Mouse (Mus musculus) v-Abl transformed pro-B cells (cell line): ENCODE measurements at regions not wholly inside any gene's neighbourhood (a gene's known extent, or its start where the extent isn't known, plus 50 kb on each side); places are given as distances from the start of the nearest gene placed in this dataset.

Experiments
- in situ Hi-C, 2 experiments: fragments of 400-800 bp; cut with MboI; formaldehyde crosslinking; loops; one replicate each; pipeline ENCODE4 v1.15.1; 2025; ENCODE audit not compliant: unreplicated experiment in 2 of 2

GRCm38 (mm10) chr3:149295942-149296341, 305.6 kb upstream of the Adgrl2 start:
- in situ Hi-C loops: no loop called here

GRCm38 (mm10) chr3:149295257-149295831, 305.0 kb upstream of the Adgrl2 start:
- in situ Hi-C loops: no loop called here

GRCm38 (mm10) chr3:149294445-149294844, 304.1 kb upstream of the Adgrl2 start:
- in situ Hi-C loops: no loop called here

- in situ Hi-C loops: no loop called here
Measured at GRCm38 (mm10) chr3:149292459-149292858, 302.1 kb upstream of the Adgrl2 start.

DNA sequence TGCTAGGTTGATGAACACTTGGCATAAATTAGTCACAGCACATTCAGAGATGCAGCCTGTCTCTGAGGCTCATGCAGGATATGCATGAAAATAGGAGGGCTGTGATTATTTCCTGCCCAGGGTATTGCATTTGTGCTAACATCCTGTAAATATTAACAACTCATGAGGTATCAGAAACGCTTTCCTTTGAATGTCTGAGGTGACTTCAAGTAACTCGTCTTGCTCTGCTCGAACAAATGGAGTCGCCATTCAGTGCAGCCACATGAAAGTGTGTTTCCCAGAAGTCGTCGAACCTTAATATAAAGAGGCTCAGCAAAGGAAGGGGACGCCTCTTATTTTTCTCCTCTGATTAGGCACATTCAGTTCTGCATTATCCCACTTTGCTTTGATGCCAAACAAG, 301.1 kb upstream of the Adgrl2 start:
- in situ Hi-C loops: no loop called here

- in situ Hi-C loops: no loop called here
Measured at GRCm38 (mm10) chr3:149290228-149290627, 299.9 kb upstream of the Adgrl2 start.

DNA sequence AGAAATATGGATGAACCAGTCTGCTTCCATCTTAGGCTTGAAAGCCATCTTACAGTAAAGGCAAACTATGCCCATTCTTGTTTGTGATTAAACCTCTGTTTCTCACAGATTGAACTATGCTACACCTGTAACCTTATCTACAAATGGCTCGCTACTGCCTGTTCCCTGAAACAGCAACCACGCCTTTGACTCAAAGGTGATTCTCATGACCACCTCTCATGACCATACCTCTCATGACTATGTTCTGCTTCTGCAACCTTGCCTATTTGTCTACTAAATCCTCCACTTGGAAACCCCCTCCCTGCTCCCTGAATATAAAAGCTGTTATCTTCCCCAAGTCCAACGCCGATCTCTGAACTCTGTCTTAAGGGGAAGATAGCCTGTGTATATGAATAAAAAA, 296.7 kb upstream of the Adgrl2 start:
- in situ Hi-C loops: no loop called here

DNA sequence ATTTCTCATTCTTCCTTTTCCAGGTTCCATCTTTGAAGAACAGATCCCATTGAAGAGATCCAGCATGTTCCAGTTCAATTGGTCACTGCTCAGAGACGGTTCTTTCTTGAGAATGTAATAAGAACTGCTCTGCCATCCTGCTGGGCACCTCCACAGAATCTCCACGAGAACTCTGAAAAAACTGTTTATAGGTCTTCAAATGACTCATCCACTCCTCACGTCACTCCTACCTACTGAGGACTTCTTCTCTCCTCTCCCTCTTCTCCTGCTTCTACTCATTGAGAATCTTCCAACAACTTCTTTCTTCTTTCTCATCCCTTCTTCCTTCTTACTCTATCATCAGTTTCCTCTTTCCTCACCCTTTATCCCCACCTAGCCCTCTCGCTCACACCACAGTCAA, 294.6 kb upstream of the Adgrl2 start:
- in situ Hi-C loops: no loop called here

DNA sequence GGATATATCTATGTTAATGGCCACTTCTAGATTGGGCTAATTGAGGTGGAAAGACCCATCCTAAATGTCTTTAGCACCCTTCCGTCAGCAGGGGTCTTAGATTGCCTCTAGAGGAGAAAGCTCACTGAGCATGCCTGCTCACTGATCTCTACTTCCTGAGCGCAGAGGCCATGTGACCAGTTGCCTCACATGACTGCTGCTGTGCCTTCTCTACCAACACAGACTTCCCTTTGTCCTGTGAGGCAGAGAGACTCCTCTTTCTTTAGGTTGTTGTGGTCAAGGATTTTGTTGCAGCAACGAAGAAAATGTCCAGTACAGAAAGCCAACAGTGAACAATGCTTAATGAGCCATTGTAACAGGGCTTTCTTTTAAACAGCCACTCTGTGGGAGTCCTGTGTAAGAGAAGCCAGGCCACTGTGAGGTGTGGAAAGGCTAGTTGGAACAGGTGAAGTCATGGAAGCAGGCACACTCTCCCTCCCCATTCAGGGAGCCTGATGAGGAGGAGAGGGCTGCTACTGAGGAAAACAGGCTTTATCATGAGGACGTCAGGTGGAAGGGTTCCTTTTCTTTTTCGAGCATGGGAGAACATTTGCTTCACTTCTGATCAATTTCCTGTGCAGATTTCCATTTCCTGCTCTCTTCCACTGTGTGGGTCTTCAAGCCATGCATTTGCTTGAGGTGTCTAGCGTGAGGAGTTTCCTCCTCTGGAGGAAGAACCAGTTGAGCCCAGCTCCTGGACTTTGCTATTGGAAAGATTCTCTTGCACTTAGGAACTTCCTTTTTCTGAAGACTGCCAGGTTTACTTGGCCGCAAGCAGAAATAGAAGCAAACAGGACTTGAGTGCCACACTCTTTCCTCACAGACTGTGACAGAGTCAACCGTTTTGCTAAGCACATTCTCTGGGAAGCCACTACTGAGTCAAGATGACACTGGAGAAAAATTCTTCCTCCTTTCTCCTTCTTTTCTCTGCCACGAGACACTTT, 290.7 kb upstream of the Adgrl2 start:
- in situ Hi-C loops: no loop called here

- in situ Hi-C loops: no loop called here
Measured at GRCm38 (mm10) chr3:149279338-149279737, 289.0 kb upstream of the Adgrl2 start.

- in situ Hi-C loops: no loop called here
Measured at GRCm38 (mm10) chr3:149277812-149278211, 287.5 kb upstream of the Adgrl2 start.

DNA sequence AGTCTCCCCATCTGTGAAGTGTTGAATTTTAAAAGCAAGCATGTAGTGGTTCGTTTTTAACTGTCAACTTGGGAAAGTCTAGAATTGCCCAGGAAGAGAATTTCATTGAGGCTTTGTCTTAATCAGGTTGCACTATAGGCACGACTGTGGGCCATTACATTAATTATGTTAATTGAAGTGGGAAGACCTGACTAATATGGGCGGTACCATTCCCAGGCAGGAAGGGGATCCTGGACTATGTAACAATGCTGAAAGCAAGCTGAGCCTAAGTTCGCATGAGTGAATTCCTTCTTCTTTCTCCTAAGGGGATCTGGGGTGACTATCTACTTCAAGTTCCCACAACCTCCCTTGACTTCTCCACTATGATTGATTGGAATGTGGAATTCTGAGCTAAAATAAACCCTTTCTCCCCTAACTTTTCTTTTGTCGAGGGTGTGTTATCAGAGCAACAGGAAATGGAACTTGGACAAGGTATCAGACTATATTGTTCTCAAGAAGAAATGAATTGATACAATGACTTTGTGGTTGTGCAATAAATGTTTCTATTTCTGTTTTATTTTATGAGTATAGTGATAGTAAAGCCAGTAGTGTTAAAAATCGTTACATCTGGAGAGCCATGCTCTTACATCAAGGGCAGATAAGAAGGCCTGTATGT, 285.2 kb upstream of the Adgrl2 start:
- in situ Hi-C loops: no loop called here

GRCm38 (mm10) chr3:149274987-149275386, 284.6 kb upstream of the Adgrl2 start:
- in situ Hi-C loops: no loop called here

DNA sequence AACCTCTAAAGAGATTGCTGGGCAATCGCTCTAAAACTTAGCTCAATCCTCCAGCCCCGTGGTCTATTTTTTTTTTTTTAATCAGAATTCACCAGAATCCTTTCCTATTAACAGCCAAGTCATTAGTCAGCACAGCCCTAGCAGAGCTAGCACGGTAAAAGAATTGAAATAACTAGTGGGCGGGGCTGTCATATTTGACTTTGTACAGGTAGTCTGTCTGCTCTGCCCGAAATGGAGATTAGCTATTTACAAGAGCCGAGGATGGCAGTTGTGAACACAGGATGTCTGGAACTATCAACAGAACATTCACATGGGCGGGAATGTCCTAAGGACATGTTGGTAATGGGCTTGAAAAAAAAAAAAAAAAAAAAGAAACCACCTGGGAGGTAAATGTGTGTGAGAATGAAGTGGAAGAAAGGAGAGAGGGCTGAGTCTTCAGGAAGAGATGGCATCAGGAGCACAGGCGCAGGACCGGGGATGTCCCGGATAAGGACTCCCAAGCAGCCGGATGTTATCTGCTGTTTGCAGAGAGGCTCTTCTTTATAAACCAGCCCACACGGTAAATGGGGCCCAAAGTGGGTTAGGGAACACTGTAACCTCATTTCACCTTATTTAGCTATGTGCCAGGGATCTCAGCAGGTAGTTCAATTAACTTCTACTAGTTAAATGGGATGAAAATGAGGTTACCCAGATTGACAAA, 283.8 kb upstream of the Adgrl2 start:
- in situ Hi-C loops: no loop called here

DNA sequence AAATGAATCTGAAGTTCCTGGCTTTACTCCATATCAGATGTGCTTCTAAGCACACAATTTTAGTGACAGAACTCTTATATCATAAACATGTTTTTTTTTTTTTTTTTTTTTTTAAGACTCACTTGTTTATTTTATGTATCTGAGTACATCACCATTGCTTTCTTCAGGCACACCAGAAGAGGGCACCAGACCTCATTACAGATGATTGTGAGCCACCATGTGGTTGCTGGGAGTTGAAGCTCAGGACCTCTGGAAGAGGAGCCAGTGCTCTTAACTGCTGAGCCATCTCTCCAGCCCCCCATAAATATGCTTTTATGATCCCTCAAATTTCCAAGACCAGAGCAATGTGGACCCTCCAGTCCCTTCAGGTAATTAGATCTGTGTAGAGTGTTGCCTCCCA, 280.1 kb upstream of the Adgrl2 start:
- in situ Hi-C loops: no loop called here

DNA sequence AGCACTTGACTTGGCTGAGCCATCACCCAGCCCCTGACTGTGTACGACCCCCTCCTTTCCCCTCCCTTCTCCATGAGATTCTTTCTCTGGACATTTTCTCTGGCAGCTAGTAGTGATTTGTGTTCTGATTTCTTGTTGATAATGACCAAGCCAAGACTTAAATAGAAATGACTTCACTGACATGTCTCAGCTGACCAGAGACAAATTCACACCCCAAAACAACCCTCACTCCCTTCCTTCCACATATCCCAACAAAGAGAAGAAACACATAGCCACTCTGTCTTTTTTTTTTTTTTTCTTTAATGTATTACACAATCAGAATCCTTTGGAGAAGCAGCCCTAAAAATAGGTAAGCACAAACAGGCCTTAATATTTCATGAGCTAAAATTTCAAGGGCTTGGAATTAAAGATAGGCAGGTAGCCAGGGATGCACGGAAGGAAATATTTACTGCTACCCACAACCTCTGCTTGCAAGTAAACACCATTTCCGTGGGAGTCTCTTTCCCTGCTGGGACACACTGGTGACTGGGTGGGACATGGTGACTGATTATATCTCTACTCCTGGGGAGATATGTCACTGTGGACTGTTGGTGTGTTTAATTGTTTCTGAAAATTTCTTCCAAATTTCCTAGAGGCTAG, 272.1 kb upstream of the Adgrl2 start:
- in situ Hi-C loops: no loop called here

DNA sequence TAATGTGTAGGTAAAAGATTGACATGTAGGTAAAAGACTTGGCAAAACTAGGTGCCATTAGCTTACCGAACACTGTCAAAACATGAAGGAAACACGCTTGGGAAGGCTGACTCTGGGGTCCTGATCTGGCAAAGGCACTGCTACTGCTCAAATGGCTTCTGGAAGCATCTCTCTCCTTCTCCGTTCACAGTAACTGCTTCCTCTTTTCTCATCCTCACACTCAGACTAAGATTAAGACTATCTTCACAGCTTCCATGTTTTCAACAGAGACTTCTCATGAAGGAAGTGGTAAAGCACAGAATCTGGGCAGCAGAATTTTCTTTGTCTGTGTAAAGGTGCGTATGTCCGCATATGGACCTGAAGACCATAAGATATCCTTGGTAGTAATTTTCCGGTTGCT, 271.4 kb upstream of the Adgrl2 start:
- in situ Hi-C loops: no loop called here

DNA sequence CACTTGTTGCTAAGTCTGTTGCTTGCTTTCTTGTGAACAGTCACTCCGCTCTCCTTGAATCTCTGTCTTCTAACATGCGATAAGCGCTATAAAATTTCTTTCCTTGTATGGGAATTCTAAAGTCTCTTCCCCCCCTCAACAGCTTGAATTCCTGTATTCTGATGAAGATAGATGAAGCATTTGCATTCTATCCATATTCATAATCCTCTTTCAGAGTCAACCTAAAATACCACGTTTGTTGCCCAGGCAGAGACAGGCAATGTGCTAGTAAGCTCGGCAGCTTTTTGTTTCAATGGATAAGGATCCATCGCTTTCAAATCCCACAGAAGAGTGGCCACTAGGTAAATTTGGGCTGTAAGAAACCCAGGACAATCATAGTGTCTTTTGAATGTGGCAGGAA, 268.5 kb upstream of the Adgrl2 start:
- in situ Hi-C loops: no loop called here

DNA sequence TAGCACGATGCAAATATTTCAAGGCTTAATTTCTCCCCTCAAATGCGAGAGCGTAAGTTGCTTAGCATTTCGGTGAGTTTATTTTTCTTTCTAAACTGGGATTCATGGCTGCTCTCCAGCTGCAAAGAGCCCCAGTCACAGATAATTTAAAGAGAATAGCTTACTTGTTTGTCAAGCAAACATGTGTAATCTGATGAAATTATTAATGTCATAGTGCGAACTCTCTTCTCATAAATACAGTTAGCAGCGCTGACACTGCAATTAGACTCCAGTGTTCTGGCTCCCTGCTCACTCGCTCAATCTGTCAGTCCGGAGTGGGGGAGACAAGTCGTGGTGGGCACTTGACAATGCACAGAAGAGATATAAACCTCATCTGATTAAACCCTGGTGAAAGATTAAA, 266.5 kb upstream of the Adgrl2 start:
- in situ Hi-C loops: no loop called here

DNA sequence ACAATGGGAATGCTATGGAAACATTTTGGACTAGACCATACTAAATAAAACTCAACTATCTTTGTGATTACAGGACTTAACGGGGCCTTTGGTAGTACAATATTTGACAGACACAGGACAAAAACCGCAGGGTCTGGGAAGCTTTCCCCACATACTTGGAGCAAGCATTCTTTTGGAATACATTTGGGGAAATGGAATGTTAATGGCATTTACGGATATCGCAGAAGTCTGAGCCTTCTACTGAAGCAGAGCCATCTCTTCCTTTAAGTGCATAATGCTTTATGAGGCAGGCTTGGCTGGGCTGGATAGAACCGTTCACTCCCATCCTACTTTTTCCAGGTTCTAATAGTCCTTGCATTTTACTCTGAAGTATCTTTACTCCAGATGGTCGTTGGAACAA, 262.7 kb upstream of the Adgrl2 start:
- in situ Hi-C loops: no loop called here

GRCm38 (mm10) chr3:149252144-149252543, 261.8 kb upstream of the Adgrl2 start:
- in situ Hi-C loops: no loop called here
